Mouse (Mus musculus): ENCODE measurements around the gene Fbln1. TPM values are rescaled to one million over a fixed set of nuclear protein-coding genes. Genes with fewer than 3 reads are reported as not detected.
"Not testable (repeated sequence)": the region's sequence is repeated elsewhere in the genome, so short reads cannot be mapped to it uniquely, and the experiment has no call there.

Gene Fbln1
- total RNA-seq, 2 experiments from 2014 or later, result 11.4 to 14.4 TPM

DNA sequence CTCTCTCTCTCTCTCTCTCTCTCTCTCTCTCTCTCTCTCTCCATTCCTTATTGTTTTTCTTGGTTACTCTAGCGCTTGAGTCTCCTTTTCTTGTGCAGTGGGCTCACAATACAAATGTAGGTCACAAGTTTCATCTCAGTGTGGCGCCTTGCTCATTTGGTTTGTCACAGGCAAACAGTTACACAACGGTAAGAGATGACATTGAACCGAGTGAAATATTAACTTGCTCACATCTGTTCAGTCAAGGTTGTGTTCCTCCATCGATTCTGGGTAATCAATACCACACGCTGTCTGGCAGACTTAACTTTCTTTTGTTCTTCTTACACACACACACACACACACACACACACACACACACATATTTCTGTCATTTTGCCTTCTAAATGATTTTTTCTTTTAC, 124.3 kb downstream of the Fbln1 start:
- intact Hi-C loops (cut with DNase I), result no loop called here
- DNase-seq (ENCODE audit: extremely low spot score in 1 of 2, low spot score in 2 of 2), result no peak
- Histone ChIP-seq H3K4me3 (no peak overlapping the region), H3K27ac (no peak overlapping the region)
- no peak for TF ChIP-seq CTCF (IDR thresholded peaks at IDR 0.05)

DNA sequence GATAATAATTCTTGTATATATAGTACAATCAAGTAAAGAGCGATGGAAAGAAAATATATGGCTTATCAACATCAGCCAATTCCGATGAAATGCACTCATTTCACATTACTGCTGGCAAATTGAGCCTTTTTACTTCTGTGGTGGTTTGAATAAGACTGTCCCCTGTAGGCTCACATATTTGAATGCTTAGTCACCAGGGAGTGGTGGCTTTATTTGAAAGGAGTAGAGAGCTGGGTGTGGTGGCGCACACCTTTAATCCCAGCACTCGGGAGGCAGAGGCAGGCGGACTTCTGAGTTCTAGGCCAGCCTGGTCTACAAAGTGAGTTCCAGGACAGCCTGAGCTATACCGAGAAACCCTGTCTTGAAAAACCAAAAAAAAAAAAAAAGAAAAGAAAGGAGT, 127.8 kb downstream of the Fbln1 start:
- H3K27ac ChIP-seq; H3K4me3 ChIP-seq; intact Hi-C loops (cut with DNase I); DNase-seq (ENCODE audit: extremely low spot score in 1 of 2, low spot score in 2 of 2): not testable (repeated sequence)

DNA sequence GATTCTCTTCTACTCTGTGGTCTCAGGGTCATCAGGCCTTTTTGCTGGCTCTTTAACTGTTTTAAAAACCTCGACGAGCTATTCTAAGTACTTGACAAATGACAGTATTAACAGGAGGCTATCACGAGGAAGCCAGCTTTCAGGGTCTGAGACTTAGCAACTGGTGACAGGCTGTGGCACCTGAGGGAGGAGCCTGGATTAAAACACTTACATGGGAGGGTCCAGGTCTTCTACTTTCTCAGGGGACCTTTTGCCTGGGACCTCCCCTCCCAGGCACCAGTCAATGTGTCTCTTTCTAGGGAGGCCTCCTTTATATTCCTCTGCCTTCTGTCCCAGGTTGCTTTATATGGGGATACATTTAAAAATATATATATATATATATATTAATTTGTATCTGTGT, 128.5 kb downstream of the Fbln1 start:
- H3K4me3 ChIP-seq, result no peak overlapping the region
- no peak overlapping the region for H3K27ac ChIP-seq
- intact Hi-C loops (cut with DNase I), result no loop called here
- DNase-seq (ENCODE audit: extremely low spot score in 1 of 2, low spot score in 2 of 2), result no peak
- no peak for TF ChIP-seq CTCF (IDR thresholded peaks at IDR 0.05)

DNA sequence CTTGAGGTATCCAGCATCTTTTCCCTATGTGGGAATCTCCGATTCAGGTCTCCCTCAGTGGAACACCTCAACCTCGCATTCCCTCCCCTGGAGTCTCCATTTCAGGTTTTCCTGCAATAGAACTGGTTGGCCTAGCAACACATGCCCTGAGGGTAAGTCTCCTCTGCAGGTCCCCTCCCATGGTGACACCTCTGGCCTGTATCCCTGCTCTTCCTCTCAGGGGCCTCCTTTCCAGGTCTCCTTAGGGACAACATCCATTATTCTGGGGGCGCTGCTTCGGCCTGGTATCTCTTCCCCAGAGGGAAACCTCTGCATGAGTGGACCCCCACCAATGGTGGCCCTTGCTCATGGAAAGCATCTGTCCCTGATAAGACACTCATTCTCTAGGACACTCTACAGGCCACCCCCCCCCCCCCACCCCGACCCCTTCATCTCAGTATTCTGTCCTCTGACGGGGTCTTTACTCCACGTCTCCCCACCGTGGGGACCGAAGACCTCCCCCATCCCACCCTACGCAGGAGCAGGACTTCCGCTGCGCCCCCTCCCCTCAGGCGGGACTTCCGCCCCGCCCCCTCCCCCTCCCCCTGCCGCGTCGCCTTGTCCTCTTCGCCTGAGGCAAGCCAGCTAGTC, 130.0 kb downstream of the Fbln1 start, which contains the start of gene Atxn10:
Atxn10 (plus strand) TSS at position 575 of the 630 bp plus-strand sequence.
- intact Hi-C loops (cut with DNase I), result no loop called here
- DNase-seq (ENCODE audit: extremely low spot score in 1 of 2, low spot score in 2 of 2), result peak in 1 of 2 experiments; percentile 19
- Histone ChIP-seq H3K4me3 (peak within 1 kb of the TSS; percentile 94), H3K27ac (peak within 1 kb of the TSS; percentile 98)
- no peak for TF ChIP-seq CTCF (IDR thresholded peaks at IDR 0.05)

Other genes with a start within 250 kb of the Fbln1 start
- gene 5031439G07Rik, start 217.4 kb upstream of the Fbln1 start, total RNA-seq (2021), result 10 to 100 TPM; 72.8 to 94.8 TPM
- not detected for gene Upk3a, start 188.8 kb upstream of the Fbln1 start, total RNA-seq (2021)
- gene Fam118a, start 177.0 kb upstream of the Fbln1 start, total RNA-seq (2021), result 10 to 100 TPM; 24.4 to 25.3 TPM
- gene Smc1b, start 74.0 kb upstream of the Fbln1 start, total RNA-seq (2021), result not detected
- under 1 TPM in 1 of 2 experiments, not detected in 1; 0.27 TPM for gene Ribc2, start 73.9 kb upstream of the Fbln1 start, total RNA-seq (2021)
- 100 to 1,000 TPM; 238 to 262 TPM for gene Atxn10, start 130.3 kb downstream of the Fbln1 start, total RNA-seq (2021)